Mouse (Mus musculus): ENCODE results near the gene Scn1b. TPM values are rescaled to one million over a fixed set of nuclear protein-coding genes. Genes with fewer than 3 reads are reported as not detected.

Scn1b gene
- total RNA-seq, 2 experiments from 2014 or later, result 548 to 620 TPM

DNA sequence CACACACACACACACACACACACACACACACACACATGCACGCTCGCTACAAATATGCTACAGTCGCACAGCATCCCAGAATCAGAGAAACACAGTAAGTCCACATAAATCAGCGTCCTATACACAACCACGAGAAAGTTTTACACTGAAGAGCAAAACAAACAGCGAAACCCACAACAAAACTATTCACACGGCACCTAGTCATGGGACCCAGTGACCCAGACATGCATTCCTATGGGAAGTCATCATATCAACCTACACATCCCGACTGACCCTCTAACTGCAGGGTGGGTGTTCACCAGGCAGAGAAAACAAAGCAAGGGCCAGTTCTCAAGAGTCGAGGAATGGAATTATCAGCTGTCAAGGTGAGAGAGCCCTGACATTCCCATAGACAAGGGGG is 22.5 kb upstream of the Scn1b start:
- no peak for DNase-seq

DNA sequence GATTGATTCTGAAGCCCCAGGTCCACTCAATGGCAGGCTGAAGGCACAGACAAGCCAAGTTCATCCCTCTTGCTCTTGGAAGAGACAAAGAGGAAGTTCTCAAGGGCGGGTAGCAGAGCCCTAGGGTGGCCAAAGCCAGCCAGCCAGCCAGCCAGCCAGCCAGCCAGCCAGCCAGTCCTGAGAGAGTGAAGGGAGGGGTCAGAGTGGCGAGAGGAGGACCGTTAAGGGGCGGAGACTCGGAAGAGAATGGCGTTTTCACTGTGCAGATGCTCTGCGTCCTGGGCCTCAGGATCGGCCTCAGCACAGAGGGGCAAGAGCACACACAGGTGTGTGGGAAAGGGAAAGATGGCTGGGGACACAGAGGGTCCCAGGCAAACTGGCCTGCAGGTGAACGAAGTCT is 22.0 kb upstream of the Scn1b start:
- DNase-seq, result peak in 1 of 2 experiments; percentile 47

DNA sequence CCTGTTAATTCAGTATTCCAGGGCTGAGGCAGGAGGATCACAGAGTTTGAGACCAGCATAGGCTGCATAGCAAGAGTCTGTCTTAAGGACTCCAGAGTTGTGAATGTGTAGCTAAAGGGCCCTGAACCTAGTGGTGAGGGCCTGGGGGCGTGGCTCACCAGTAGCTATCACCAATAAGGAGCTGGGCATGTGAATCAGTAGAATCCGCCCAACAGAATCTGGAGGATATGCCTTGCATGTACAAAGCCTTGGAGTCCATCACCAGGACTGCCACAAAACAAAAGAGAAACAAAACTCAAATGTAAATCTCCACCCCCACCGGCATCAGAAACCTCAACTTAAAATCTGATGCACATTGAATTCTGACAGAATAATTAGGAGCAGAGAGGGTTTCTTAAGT is 21.3 kb upstream of the Scn1b start:
- DNase-seq, result no peak

DNA sequence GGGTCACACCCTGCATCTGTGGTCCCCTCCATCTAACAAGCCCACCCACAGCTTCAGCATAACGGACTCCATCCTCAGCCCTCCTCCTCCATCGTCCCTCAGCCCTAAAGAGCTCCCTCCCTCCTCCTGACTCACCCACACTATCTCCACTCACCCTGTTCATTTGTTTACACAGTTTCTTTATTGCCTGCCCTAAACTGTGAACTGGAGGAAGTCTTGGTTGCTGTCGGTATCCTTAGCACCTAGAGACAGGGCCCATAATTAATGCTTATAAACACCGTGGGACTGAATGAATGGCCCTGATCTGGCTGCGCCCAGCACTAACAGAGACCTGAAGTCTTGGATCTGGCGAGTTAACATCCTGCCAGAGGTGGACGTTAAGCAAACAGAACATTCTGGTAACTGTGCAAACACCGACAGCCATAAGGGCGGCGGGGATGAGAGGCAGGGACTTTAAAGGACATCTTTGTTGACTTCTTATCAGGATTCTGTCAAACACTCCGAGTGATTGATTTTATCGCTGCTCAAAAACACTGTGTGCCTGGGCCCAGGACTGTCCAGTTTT is 18.9 kb upstream of the Scn1b start:
- DNase-seq, result no peak

DNA sequence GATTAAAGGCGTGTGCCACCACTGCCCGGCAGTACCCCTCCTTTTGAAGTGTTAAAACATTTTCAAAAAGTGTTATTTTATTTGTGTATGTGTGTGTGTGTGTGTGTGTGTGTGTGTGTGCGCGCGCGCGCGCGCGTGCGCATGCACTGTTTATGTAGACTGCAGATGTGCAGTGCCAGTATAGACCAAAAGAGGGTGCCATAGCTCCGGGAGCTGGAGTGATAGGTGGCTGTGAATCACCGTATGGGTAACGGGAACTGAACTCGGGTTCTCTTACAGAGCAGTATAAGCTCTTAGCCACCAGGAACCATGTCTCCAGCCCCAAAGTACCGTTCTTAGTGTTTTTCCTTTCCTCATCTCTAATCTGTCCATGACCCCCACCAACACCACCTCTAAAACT is 18.1 kb upstream of the Scn1b start:
- DNase-seq, result no peak

DNA sequence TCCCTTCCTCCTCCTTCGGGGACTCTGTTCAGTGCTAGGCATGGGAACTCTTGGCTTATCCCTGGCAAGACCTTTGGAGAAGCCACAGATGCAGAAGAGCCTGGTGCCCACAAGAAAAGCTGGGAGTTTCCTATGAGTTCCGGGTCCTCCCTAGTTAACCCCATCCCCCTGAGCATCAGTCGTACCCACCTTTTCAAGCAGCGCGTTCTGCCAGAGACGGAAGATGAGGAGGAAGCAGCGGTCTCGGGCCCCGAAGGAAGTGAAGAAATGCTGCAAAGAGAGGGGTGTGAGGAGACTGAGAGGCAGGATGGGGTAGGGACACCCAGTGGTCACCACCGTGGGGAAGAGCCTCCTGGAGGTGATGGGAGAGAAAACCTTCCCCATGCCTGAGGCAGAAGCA is 14.1 kb upstream of the Scn1b start:
- no peak for DNase-seq

DNA sequence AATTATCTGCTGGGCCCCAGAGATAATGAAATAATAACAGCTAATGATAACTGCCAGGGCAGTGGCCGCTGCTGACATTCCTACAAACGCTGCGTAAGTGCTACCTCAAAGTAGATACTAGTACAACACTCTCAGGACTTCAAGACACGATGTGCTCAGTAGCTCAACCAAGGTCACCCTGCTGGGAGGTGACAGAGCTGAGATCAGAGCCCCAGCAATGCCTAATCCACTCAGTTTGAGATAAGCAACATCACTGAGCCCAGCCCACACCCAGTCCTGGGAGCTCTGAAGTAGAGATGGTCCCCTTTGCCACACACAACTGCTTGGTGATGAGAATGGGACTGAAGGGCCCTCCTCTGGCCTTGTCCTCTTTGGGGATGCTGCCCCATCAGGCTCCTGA is 13.5 kb upstream of the Scn1b start:
- DNase-seq, result no peak

DNA sequence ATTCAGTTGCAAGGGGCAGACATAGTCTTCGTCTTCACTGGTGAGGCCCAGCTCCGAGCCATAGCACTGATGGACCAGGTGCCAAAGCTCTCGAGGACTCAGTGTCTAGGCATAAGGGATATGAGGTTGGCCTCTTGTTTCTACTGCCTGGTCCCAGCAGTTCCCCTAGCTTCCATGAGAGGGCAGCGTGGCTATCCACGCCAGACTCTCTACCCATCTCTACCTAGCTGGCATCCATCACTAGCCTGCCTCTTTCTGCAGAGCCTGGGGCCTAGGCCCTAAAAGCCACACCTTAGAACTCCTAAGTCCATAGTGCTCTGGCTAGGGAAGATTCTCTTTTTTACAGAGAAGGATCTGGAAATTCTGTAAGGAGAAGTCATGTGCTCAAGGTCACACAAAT is 13.0 kb upstream of the Scn1b start:
- DNase-seq, result peak in 1 of 2 experiments; percentile 58

DNA sequence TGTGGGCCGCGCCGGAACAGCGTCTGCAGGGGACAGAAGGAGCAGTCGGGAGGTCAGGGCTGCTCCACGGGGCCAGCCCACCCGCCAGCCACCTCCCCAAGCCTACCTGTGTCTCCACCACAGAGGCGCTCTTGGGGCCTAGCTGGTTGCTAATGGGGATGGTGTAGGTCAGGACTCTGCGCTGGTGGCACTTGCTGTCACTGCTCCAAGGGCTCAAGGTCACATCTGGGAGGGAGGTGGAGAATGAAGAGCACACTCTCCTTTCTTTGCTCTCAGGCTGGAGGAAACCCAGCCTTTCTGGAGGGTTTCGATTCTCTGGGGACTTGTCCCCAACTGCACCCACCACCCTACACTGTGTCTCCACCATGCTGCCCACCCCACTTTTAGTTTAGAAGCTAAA is 8.9 kb upstream of the Scn1b start:
- DNase-seq, result no peak

DNA sequence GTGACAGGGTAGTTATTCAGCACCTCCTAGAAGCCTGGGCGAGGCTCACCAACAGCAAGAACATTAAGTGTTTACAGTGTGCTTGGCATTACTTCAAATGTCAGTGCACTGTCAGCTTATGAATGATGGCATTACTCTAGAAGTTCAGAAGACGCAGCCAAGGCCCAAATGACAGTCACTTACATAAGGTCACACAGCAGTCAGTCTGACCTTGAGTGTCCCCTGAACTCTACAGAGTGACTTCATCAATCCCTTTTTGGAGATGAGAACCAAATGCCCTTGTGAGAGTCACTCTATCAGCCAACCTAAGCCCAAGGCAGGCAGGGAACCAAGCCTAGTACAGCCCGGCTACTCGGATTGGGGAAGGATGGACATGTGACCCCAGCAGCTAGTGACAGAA is 5.1 kb upstream of the Scn1b start:
- no peak for DNase-seq

DNA sequence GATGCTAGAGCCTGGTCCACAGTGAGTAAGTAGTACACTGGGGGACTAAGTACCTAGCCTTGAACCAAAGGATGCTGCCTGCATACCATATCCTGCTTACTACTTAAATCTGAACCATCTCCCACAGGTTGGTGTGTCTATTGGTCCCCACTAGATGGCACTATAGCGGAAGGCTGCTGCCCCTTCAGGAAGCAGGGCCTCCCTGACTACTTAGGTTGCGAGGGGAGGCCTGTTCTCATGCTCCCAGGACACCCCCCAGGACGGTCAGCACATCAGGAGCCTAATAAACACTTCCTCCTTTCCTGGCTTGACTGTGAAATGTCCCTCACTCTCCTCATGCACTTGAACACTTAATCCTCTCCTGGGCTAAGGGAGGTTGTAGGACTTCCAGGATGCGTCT is 4.0 kb upstream of the Scn1b start:
- peak in 1 of 2 experiments; percentile 45 for DNase-seq

DNA sequence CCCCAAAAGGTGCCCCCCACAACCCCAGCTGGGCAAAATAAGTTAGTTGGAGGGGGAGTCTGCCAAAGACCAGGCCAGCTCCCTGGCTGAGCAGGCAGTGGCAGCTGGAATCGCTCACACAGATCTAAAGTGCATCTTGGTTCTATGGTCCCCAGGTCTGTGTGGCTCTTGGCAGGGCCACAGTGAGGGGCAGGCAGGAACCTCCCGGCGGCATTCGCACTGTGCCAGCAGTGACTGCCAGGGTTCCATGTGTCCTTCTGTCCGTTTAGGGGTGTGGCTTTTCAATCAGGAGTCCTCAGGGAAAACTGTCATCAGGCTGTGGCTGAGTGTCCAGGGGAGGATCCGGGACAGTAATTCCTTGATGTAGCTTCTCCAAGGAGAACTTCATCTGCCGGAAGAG is 3.4 kb upstream of the Scn1b start:
- no peak for DNase-seq

DNA sequence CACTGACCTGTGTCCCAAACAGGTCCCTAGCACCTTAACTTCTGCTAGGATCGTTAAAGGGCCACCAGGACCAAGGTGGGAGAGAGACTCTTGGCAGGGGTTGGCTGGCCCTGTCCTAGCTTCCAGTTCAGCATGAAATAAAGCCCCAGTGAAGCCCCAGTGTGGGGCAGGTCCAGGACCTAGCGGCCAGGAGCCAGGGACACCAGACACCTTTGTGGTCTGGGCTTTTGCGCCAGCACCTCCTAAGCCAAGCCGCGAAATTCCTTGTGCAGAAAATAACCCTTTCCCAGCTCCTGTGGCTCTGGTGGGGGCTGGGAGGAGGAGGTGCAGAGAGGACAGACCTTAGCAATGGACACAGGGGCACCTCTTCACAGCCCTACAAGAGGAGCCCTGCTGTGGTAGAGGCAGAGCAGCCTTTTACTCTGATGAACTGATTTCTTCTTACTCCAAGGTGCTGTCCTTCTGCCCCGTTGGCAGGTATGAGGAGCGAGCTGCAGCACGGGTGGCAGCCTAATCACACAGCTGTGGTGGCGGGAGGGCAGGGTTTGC is 1.4 kb upstream of the Scn1b start:
- DNase-seq, result no peak

DNA sequence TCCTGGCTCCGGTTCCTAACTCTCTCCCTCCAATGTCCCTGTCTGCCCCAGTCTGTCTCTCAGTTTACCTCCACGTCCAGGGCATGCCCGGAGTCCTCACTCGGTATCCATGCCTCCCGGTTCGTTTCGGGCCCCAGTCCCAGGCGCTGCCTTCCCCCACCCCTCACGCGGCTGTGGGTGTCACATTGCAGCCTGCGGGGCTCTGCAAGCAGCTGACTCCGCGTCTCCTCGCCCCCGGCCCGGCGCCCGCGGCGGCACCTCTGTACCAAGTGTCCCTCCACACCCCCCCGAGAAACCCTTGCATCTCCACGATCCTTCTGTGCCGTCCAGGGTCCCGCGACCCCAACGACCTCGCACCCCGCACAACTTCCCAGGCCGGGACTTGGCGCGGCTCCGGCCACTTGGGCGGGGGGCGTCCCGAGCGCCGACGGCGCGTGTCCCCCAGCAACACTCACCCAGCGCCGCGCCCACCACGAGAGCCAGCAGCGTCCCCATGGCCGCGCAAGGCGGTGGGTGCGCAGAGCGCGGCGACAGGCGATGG is 522 bp downstream of the Scn1b start:
- DNase-seq, result peak; percentile 58 to 62

DNA sequence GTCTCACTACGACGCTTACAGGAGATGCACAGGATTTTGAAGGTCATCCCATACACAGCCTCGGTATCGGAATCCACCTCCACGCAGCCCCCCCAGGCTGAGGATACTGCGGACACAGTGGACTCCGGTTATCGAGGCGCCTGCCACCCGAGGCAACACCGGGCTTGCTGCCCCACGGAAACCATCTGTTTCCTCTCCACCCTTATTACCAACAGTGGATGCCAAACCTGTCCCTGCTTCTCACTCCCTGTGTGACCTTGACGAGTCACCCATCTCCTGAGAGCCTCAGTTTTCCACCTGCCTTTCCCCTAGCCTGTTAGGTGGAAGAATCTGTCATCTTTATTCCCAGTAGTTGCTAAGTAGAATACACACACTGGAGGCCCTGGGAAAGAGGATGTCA is 1.7 kb downstream of the Scn1b start:
- DNase-seq, result no peak

DNA sequence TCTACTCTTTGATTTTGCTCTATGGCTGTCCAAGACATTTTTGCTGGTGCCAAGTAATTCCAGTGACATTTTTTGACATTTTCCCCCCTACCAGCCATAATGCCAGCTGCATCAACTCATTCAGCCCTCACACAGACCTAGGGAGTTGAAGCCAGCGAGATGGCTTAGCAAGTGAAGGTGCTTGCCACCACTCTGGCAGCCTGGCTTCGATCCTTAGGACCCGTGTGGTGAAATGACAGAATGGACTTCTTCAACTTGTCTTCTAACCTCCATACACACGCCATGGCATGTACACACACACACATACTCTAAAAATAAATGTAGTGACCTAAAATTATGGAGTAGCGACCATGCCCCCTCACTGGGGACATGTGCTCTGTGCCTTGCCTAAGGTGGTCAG is 2.4 kb downstream of the Scn1b start:
- DNase-seq, result no peak

DNA sequence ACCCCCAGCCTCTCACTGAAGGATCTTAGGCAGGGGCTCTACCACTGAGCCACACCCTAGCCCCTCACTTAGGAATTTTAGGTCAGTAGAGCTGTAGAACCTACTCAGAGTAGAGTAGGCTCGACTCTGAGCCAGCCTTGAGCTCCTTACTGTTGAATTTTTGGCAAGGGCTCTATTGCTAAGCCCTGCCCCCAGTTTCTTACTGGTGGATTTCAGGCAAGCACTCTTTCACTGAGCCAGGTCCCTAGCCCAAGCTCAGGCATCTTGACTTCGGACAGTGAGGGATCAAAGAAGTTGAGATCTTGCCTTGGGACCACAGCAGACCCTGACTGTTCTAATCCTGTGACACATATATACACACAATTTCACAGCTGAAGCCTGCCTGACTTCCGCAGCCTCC is 3.1 kb downstream of the Scn1b start:
- no peak for DNase-seq

DNA sequence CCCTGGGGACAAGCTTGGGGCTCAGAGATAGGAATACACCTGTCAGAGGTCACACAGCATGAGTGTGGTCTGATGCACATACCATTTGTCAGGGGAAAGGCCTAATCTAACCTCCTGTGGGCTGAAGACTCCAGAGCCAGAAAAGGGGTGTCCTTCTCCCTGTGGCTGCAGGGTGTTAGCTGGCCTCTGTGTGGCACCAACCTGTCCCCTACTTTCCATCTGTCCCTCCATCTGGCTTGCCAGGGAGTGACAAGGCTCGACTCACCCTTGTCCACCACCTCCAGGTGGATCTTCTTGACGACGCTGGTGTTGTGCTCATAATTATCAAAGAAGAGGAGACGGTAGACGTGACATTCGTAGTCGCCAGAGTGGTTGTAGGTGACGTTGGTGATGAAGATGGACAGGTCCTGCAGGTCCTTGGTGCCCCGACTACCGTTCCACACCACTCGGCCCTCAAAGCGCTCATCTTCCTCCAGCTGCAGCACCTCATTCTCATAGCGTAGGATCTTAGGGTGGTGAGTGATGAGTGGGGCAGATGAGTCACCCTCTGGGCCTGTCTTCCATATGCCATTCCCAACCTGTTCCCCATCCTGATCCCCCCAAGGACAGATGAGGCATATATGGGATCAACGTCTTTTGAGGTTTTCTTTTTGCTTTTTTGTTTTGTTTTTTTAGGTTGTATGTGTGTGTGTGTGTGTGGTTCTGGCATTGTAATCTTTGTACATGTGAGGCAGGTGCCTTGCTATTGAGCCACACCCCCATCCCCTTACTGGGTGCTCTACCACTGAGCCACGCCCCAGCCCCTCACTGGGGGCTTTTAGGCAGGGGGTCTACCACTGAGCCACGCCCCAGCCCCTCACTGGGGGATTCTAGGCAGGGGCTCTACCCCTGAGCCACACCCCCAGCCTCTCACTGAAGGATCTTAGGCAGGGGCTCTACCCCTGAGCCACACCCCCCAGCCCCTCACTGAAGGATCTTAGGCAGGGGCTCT is 3.9 kb downstream of the Scn1b start:
- DNase-seq, result no peak

DNA sequence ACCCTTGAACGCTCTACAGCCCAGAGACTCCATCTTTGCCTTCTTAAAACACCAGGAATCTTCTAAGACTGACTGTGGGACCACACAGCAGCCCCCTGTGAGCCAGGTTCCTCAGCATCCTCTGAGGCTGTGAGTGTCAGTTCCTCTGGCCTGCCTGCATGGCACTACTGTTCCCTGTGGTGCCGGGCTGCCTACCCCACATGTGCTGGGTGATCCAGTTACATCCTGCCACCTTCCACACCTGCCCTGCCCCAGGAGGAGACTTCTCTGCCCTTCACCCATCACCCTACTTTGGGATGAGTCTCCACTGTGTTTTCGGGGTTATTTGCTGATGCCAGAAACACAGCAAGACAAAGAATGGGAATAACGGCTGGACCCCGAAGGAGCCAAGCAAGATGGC is 7.2 kb downstream of the Scn1b start:
- no peak for DNase-seq

DNA sequence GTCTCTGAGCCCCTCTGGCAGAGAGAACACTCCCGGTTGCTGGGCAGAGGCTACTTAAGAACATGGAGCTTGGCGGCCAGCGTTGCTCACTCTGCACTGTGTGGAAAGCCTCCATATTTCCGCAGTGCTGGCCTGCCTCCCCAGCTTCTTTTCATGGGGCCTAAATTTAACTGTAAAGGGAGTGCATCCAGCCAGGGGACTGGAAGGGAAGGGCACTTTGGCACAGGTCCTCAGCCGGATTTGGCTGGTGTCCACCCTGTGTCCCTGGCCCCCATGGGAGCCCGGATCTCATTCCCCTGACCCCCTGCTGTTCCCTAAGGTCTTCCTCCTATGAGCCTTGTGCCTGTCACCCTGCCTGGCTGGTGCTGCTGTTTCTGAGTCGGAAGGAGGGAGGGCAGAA is 8.3 kb downstream of the Scn1b start:
- no peak for DNase-seq

DNA sequence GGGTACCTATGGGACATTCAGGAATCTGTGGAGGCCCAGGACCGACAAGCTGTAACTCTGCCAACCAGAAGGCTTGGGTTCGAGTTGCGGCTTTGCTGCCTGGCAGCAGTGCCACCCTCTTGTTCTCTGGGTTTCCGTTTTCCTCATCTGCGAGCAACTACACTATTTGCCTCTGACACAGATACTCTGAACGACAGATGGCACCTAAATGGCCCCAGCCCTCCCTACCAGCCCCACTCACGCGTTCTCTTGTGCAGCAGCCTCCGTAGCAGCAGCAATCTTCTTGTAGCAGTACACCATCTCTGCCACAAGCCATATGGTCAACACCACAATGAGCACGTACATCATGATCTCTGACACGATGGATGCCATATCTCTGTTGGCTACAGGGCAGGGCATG is 9.3 kb downstream of the Scn1b start:
- DNase-seq, result peak; percentile 68 to 72

DNA sequence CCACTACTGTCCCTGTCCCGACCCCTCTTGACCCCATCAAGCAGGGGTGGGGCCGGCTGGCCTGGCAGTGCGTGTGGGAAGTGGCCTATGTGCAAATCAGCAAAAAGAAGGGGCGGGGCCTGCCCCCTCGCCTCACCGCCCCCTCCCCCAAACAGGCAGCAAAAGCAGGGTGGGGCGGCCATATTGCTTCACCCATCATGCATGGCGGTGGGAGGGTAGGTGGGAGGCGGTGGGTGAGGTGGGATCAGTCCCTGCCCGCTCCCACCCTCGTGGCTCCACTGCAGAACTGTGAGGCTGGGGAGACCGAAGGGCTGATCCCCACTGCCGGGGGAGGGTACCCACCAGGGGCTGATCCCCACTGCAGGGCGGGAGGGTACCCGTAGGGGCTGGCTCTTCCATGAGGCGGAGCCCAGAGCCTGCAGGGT is 10.1 kb downstream of the Scn1b start:
- DNase-seq, result no peak

DNA sequence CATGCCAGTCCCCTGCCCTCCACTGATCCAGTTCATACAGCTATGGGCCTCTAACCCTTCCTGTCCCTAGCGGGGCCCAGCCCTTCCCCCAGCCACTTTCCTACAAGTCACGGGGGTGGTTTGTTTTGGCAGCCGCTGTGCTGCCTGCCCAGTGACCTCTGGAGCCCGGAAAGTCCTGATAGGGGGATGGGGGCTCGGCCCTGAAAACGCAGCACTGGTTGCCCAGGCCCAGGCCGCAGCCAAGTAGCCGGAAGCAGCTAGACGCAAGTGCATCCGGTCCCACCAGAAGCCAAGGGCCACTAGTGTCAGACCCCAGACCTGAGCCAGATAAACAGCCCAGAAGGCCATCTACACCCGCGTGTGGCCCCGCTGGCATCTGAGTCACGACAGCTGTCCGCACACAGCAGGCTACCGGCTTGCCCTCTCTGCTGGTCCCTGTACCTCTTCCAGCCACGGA is 11.2 kb downstream of the Scn1b start:
- no peak for DNase-seq

Measured in layer of hippocampus, postnatal 36 days (tissue).